Mouse (Mus musculus) adrenal gland (tissue): ENCODE measurements around the gene Sel1l3.

ENCODE experiments used
- intact Hi-C: fragments of 180-260 bp; cut with DNase I; formaldehyde crosslinking; loops from one replicate; pipeline ENCODE4 v1.15.1; 2025

Sel1l3 gene

DNA sequence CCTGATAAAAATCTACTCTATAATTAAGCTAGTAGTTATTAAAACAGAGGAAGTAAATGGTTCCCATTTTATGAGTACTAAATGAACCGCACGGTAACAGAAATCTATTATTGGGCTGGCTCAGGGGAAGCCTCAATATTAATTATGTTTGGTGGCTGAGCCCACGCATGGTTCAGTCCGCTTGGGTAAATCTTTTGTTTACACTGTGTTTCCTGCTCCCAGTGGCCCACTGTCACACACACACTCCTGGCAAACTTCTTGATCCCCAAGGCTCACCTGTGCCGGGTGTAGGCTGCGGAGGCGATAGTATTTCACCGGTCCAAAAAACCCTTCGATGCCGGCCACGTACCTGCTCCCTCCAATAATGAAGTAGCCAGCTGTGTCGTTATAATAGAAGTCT is 39.3 kb downstream of the Sel1l3 start:
- intact Hi-C loops, result no loop called here

- intact Hi-C loops, result no loop called here
These were observed 40.8 kb downstream of the Sel1l3 start for GRCm38 (mm10) chr5:53172908-53173307.

GRCm38 (mm10) chr5:53172256-53172636 is 41.5 kb downstream of the Sel1l3 start:
- intact Hi-C loops, result no loop called here

GRCm38 (mm10) chr5:53171611-53172255 is 42.0 kb downstream of the Sel1l3 start:
- intact Hi-C loops, result no loop called here

- intact Hi-C loops, result no loop called here
These were observed 46.2 kb downstream of the Sel1l3 start for GRCm38 (mm10) chr5:53167564-53167963.

DNA sequence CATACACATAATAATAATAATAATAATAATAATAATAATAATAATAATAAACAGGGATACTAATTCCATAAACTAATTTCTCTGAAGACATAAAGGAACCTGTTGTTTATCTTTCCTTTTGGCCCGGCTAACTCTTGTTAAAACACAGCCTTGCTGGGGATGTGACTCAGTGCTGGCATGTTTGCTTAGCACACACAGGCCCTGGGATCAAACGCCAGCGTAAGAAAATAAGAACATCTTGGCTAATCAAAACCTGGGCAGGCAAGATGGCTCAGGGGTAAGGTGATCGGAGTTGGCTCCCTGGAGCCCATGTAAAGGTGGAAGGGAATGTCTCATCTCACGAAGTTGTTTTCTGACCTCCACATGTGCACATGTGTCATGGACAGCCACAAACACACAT is 48.1 kb downstream of the Sel1l3 start:
- intact Hi-C loops, result no loop called here

- intact Hi-C loops, result no loop called here
These were observed 51.3 kb downstream of the Sel1l3 start for GRCm38 (mm10) chr5:53162436-53162835.

- intact Hi-C loops, result no loop called here
These were observed 52.1 kb downstream of the Sel1l3 start for GRCm38 (mm10) chr5:53161506-53162186.

GRCm38 (mm10) chr5:53160207-53160606 is 53.5 kb downstream of the Sel1l3 start:
- intact Hi-C loops, result no loop called here

- intact Hi-C loops, result no loop called here
These were observed 54.1 kb downstream of the Sel1l3 start for GRCm38 (mm10) chr5:53159631-53160030.

DNA sequence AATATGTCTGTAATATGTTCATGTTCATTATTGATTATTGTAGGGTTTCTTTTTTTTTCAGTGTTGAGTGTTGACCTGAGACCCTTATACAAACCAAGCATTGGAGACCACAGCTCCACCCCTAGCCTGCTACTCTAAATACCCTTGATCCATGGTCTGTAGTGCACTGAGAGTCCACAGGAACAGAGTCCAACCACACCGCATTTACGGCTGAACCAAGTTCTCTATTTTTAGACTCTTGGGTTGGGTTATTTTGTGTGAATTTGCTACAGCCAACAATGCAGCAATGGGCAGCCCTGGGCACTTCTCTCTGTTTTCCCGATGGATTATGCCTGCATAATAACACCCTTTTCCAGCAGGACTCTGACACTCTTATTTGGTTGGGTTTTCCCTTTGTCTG is 54.6 kb downstream of the Sel1l3 start:
- intact Hi-C loops, result no loop called here

- intact Hi-C loops, result no loop called here
These were observed 57.6 kb downstream of the Sel1l3 start for GRCm38 (mm10) chr5:53155985-53156679.

DNA sequence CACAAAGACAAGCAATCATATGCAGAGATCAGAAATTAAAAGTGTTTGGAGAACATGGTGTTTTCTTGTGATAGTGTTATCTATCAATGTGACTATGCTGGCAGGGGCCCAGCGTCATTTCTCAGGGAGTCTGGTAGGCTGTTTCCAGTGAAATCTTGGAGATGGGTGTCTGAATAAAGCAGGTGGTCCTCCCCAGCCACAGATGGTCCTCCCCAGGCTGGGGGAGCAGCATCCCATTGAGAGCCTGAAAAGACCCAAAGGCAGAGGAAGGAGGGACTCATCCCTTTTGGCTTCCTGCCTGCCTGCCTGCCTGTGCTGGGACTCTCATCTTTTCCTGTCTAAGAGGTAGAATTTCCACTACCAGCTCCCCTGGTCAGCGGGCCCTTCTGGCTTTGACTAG is 59.2 kb downstream of the Sel1l3 start:
- intact Hi-C loops, result no loop called here

GRCm38 (mm10) chr5:53154078-53154477 is 59.6 kb downstream of the Sel1l3 start:
- intact Hi-C loops, result no loop called here

GRCm38 (mm10) chr5:53153144-53153543 is 60.6 kb downstream of the Sel1l3 start:
- intact Hi-C loops, result no loop called here

GRCm38 (mm10) chr5:53151379-53151960 is 62.3 kb downstream of the Sel1l3 start:
- intact Hi-C loops, result no loop called here

DNA sequence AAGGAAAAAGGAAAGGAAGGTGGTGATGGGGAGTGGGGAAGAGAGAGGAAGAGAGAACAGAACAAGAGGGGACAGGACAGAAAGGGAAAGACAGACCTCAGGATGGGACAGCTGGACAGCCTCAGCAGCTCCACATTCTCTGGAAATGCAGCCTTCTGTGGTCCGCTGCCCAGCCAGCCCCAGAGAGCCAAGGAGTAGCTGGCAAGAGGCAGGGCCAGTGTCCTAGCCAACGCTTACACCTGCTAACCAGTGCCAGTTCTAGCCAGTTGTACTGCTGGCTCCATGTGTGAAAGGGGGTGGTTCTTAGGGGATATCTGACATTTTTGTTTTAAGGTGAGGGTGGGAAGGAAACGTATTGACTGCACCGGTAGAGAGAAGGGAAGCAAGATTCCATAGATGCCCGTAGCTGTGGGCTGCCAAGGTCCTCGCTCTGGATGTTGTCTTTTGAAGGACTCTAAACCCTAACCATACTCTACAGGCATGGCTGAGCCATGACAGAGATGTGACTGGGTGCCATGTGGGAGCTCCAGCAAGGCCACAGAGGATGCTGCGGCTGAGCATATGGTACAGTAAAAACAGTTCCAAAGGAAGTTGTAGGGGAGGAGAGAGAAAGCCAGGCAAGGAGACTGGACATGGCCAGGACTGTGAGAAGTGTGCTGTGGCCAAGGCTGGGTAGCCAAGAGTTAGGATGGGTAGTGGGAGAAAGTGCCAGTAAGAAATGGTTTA is 64.6 kb downstream of the Sel1l3 start:
- intact Hi-C loops, result no loop called here

DNA sequence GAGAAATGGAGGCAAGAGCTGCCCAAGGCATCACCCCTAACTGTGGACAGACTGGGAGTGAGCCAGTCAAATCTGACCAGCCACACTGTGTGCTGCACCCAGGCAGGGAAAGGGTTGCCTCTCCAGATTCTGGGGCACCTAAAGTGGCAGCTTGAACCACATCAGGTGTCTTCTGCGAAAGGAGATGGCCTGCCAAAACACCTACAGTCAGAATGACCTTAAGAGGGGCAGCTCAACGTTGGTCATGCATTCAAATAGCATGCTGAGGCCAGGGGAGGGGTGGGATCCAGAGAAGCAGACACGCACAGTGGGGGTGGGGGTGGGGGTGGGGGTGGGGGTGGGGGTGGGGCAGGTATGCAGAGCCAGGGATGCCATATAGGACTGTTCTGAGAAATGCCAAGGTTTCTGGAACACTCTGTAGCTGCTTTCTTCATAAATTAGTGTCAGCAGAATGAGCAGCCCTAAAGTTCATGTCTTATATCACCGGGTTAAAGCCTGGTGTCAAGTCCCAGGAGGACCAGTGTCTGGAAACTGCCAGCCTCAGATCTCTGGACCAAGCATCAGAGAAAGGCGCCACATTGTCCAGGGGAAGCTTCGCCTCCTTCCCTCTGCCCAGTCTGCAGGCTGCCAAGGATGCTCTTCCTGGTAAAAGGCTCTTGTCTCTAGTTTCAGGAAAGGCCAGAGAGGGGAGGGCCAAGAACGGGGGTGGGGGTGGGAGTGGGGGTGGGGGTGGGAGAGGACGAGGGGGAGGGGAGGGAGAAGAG is 65.4 kb downstream of the Sel1l3 start:
- intact Hi-C loops, result no loop called here

GRCm38 (mm10) chr5:53147418-53147817 is 66.3 kb downstream of the Sel1l3 start:
- intact Hi-C loops, result no loop called here

- intact Hi-C loops, result no loop called here
These were observed 67.1 kb downstream of the Sel1l3 start for GRCm38 (mm10) chr5:53146684-53147061.
